Mouse (Mus musculus): ENCODE results near the gene Tk1.

The Tk1 gene

GRCm38 (mm10) chr11:117825333-117826101, at the start of gene Tk1, which contains the start of gene Afmid:
TSS of gene Tk1 (minus strand) at chr11:117826092.
TSS of gene Afmid (plus strand) at chr11:117825924.
- DNase-seq (ENCODE audit: low spot score) = no peak

- no peak for DNase-seq (ENCODE audit: low spot score)
Observed at GRCm38 (mm10) chr11:117875681-117876080, 49.8 kb upstream of the Tk1 start.

- DNase-seq (ENCODE audit: low spot score) = no peak
Observed at GRCm38 (mm10) chr11:117874419-117874818, 48.5 kb upstream of the Tk1 start.

GRCm38 (mm10) chr11:117872861-117873608, 47.1 kb upstream of the Tk1 start, which contains the start of gene Tha1:
TSS of gene Tha1 (minus strand) at chr11:117873481.
- DNase-seq (ENCODE audit: low spot score) = no peak

GRCm38 (mm10) chr11:117871911-117872584, 46.2 kb upstream of the Tk1 start:
- DNase-seq (ENCODE audit: low spot score) = no peak

- DNase-seq (ENCODE audit: low spot score) = no peak
Observed at GRCm38 (mm10) chr11:117871376-117871775, 45.5 kb upstream of the Tk1 start.

GRCm38 (mm10) chr11:117870688-117871365, 44.9 kb upstream of the Tk1 start:
- DNase-seq (ENCODE audit: low spot score) = no peak

- no peak for DNase-seq (ENCODE audit: low spot score)
Observed at GRCm38 (mm10) chr11:117865988-117866387, 40.1 kb upstream of the Tk1 start.

GRCm38 (mm10) chr11:117864805-117865204, 38.9 kb upstream of the Tk1 start:
- DNase-seq (ENCODE audit: low spot score) = no peak

GRCm38 (mm10) chr11:117863174-117863856, 37.4 kb upstream of the Tk1 start:
- no peak for DNase-seq (ENCODE audit: low spot score)

- no peak for DNase-seq (ENCODE audit: low spot score)
Observed at GRCm38 (mm10) chr11:117860601-117861000, 34.7 kb upstream of the Tk1 start, which contains the start of gene Tmem235. TSS of gene Tmem235 (plus strand) at chr11:117860752.

- no peak for DNase-seq (ENCODE audit: low spot score)
Observed at GRCm38 (mm10) chr11:117858392-117858791, 32.5 kb upstream of the Tk1 start.

GRCm38 (mm10) chr11:117857462-117857861, 31.6 kb upstream of the Tk1 start:
- DNase-seq (ENCODE audit: low spot score) = no peak

- DNase-seq (ENCODE audit: low spot score) = no peak
Observed at GRCm38 (mm10) chr11:117855975-117856374, 30.1 kb upstream of the Tk1 start.

GRCm38 (mm10) chr11:117855360-117855759, 29.5 kb upstream of the Tk1 start:
- DNase-seq (ENCODE audit: low spot score) = no peak

GRCm38 (mm10) chr11:117854241-117854640, 28.3 kb upstream of the Tk1 start:
- DNase-seq (ENCODE audit: low spot score) = no peak

- no peak for DNase-seq (ENCODE audit: low spot score)
Observed at GRCm38 (mm10) chr11:117852875-117853274, 27.0 kb upstream of the Tk1 start.

- peak; percentile 82 for DNase-seq (ENCODE audit: low spot score)
Observed at GRCm38 (mm10) chr11:117848985-117849671, 23.2 kb upstream of the Tk1 start, which contains the start of gene Birc5. TSS of gene Birc5 (plus strand) at chr11:117849251.

- no peak for DNase-seq (ENCODE audit: low spot score)
Observed at GRCm38 (mm10) chr11:117848271-117848984, 22.5 kb upstream of the Tk1 start.
